Mouse (Mus musculus): ENCODE measurements around the gene Dennd1a. TPM values are rescaled to one million over a fixed set of nuclear protein-coding genes. Genes with fewer than 3 reads are reported as not detected.

Gene Dennd1a
- polyA plus RNA-seq, 1 experiment from 2014 or later, result 10.3 TPM

DNA sequence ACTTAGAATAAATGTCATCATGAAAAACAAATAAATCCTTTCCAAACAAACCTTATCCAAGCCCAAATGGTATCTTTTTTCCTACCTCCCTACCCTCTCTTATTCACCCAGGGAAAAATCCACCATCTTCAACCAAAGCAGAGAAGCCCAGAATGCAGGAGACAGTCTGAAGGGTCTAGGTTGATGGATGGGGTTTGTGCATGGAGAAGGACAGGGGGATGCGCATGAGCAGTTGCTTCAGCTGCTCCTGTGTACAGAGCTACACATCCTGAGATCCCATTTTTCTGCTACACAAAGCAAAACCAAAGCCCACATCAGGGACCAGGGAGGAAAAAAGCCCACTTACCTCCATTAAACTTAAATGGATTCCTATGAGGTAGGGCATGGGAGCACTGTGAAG lies 304.5 kb downstream of the Dennd1a start:
- Histone ChIP-seq H3K9ac (ENCODE audit: low read depth, low read length) (no peak overlapping the region), H3K4me2 (replicated peaks; ENCODE audit: low read depth) (no peak overlapping the region), H3K4me3 (ENCODE audit: low read depth, low read length) (no peak overlapping the region), H3K36me3 (ENCODE audit: control insufficient read depth, insufficient read depth) (no peaks in the 10 kb centered on the region), H3K4me1 (replicated peaks; ENCODE audit: control insufficient read depth, insufficient read depth, low read length) (0 out of 2 replicates have a peak, but pooled peaks cover 4% of the 10 kb centered on the region), H3K9me3 (ENCODE audit: control insufficient read depth) (no peaks in the 10 kb centered on the region), H3K27ac (ENCODE audit: low read depth, low read length) (no peak overlapping the region), H3K27me3 (replicated peaks; ENCODE audit: control insufficient read depth, insufficient read depth, low read length) (no peaks in the 10 kb centered on the region)
- no peak for TF ChIP-seq CTCF (IDR thresholded peaks at IDR 0.05; ENCODE audit: low read depth)
- ATAC-seq, result no peak
- 96% methylated on average over 1 of the region's 1 CpGs for WGBS

GRCm38 (mm10) chr2:37981562-37982403 lies 305.4 kb downstream of the Dennd1a start:
- no peaks in the 10 kb centered on the region for H3K36me3 ChIP-seq (ENCODE audit: control insufficient read depth, insufficient read depth)
- 0 out of 2 replicates have a peak, but pooled peaks cover 4% of the 10 kb centered on the region for H3K4me1 ChIP-seq (replicated peaks; ENCODE audit: control insufficient read depth, insufficient read depth, low read length)
- no peak for ATAC-seq
- H3K4me3 ChIP-seq (ENCODE audit: low read depth, low read length), result no peak overlapping the region
- no peak overlapping the region for H3K27ac ChIP-seq (ENCODE audit: low read depth, low read length)
- TF ChIP-seq CTCF (IDR thresholded peaks at IDR 0.05; ENCODE audit: low read depth), result no peak
- no peak overlapping the region for H3K4me2 ChIP-seq (replicated peaks; ENCODE audit: low read depth)
- no peaks in the 10 kb centered on the region for H3K27me3 ChIP-seq (replicated peaks; ENCODE audit: control insufficient read depth, insufficient read depth, low read length)
- 57% methylated on average over 15 of the region's 15 CpGs for WGBS
- no peaks in the 10 kb centered on the region for H3K9me3 ChIP-seq (ENCODE audit: control insufficient read depth)
- no peak overlapping the region for H3K9ac ChIP-seq (ENCODE audit: low read depth, low read length)

GRCm38 (mm10) chr2:37974201-37974600 lies 313.0 kb downstream of the Dennd1a start:
- 95% methylated on average over 3 of the region's 3 CpGs for WGBS

DNA sequence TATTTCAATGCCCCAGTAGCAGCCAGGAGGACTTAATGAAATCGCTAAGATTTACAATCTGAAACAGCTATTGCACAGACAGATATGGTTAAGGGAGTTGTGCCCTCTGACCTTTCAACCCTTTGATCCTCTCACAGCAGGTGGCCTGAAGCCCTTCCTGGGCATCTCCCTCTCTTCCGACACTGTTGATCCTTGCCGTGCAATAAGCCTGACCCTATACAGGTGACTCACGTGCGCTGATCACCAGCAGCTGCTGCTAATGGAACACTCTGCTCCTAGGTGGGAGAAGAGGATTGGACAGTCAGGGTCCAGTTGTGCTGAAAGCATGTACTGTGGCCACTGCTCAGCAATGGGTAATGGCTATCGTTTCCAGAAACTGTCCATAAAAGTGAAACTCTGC lies 314.6 kb downstream of the Dennd1a start:
- Histone ChIP-seq H3K9me3 (ENCODE audit: control insufficient read depth) (no peaks in the 10 kb centered on the region), H3K27ac (ENCODE audit: low read depth, low read length) (no peak overlapping the region), H3K4me1 (replicated peaks; ENCODE audit: control insufficient read depth, insufficient read depth, low read length) (no peaks in the 10 kb centered on the region), H3K4me2 (replicated peaks; ENCODE audit: low read depth) (no peak overlapping the region), H3K4me3 (ENCODE audit: low read depth, low read length) (no peak overlapping the region), H3K9ac (ENCODE audit: low read depth, low read length) (no peak overlapping the region), H3K27me3 (replicated peaks; ENCODE audit: control insufficient read depth, insufficient read depth, low read length) (no peaks in the 10 kb centered on the region), H3K36me3 (ENCODE audit: control insufficient read depth, insufficient read depth) (no peaks in the 10 kb centered on the region)
- WGBS, result 58% methylated on average over 6 of the region's 6 CpGs
- TF ChIP-seq CTCF (IDR thresholded peaks at IDR 0.05; ENCODE audit: low read depth), result no peak
- no peak for ATAC-seq

More at GRCm38 (mm10) chr2:37974201-37974600, 313.0 kb downstream of the Dennd1a start:
- Histone ChIP-seq H3K4me1 (replicated peaks; ENCODE audit: control insufficient read depth, insufficient read depth, low read length) (no peaks in the 10 kb centered on the region), H3K27ac (ENCODE audit: low read depth, low read length) (no peak overlapping the region), H3K4me3 (ENCODE audit: low read depth, low read length) (no peak overlapping the region), H3K27me3 (replicated peaks; ENCODE audit: control insufficient read depth, insufficient read depth, low read length) (no peaks in the 10 kb centered on the region), H3K36me3 (ENCODE audit: control insufficient read depth, insufficient read depth) (no peaks in the 10 kb centered on the region), H3K4me2 (replicated peaks; ENCODE audit: low read depth) (no peak overlapping the region), H3K9me3 (ENCODE audit: control insufficient read depth) (no peaks in the 10 kb centered on the region), H3K9ac (ENCODE audit: low read depth, low read length) (no peak overlapping the region)
- no peak for TF ChIP-seq CTCF (IDR thresholded peaks at IDR 0.05; ENCODE audit: low read depth)
- ATAC-seq, result no peak

- no peaks in the 10 kb centered on the region for H3K4me1 ChIP-seq (replicated peaks; ENCODE audit: control insufficient read depth, insufficient read depth, low read length)
- WGBS, result 66% methylated on average over 1 of the region's 1 CpGs
- no peak for TF ChIP-seq CTCF (IDR thresholded peaks at IDR 0.05; ENCODE audit: low read depth)
- no peak overlapping the region for H3K27ac ChIP-seq (ENCODE audit: low read depth, low read length)
- ATAC-seq, result no peak
- no peak overlapping the region for H3K9ac ChIP-seq (ENCODE audit: low read depth, low read length)
- H3K27me3 ChIP-seq (replicated peaks; ENCODE audit: control insufficient read depth, insufficient read depth, low read length), result no peaks in the 10 kb centered on the region
- no peaks in the 10 kb centered on the region for H3K9me3 ChIP-seq (ENCODE audit: control insufficient read depth)
- H3K4me2 ChIP-seq (replicated peaks; ENCODE audit: low read depth), result no peak overlapping the region
- H3K4me3 ChIP-seq (ENCODE audit: low read depth, low read length), result no peak overlapping the region
- no peaks in the 10 kb centered on the region for H3K36me3 ChIP-seq (ENCODE audit: control insufficient read depth, insufficient read depth)
These were observed 315.5 kb downstream of the Dennd1a start for GRCm38 (mm10) chr2:37971726-37972125.

- WGBS, result 67% methylated on average over 5 of the region's 5 CpGs
- no peaks in the 10 kb centered on the region for H3K27me3 ChIP-seq (replicated peaks; ENCODE audit: control insufficient read depth, insufficient read depth, low read length)
- H3K4me1 ChIP-seq (replicated peaks; ENCODE audit: control insufficient read depth, insufficient read depth, low read length), result no peaks in the 10 kb centered on the region
- ATAC-seq, result no peak
- H3K4me2 ChIP-seq (replicated peaks; ENCODE audit: low read depth), result no peak overlapping the region
- H3K4me3 ChIP-seq (ENCODE audit: low read depth, low read length), result no peak overlapping the region
- TF ChIP-seq CTCF (IDR thresholded peaks at IDR 0.05; ENCODE audit: low read depth), result peak; percentile 39
- no peak overlapping the region for H3K27ac ChIP-seq (ENCODE audit: low read depth, low read length)
- no peaks in the 10 kb centered on the region for H3K36me3 ChIP-seq (ENCODE audit: control insufficient read depth, insufficient read depth)
- no peaks in the 10 kb centered on the region for H3K9me3 ChIP-seq (ENCODE audit: control insufficient read depth)
- no peak overlapping the region for H3K9ac ChIP-seq (ENCODE audit: low read depth, low read length)
These were observed 317.3 kb downstream of the Dennd1a start for GRCm38 (mm10) chr2:37969713-37970485.
